Mouse (Mus musculus) layer of hippocampus, adult 9-10 months (tissue): ENCODE measurements around the gene Slc35g1.
A peak's percentile ranks its signal among the peaks of the same experiment; 100 is the strongest.
"Not testable (repeated sequence)": the region's sequence is repeated elsewhere in the genome, so short reads cannot be mapped to it uniquely, and the experiment has no call there.

Source experiments
- DNase-seq: peaks from one replicate; pipeline ENCODE4 v3.0.0; 2022; ENCODE audit warnings: low spot score

The Slc35g1 gene

GRCm38 (mm10) chr19:38395701-38396632 lies at the start of gene Slc35g1:
Slc35g1 (plus strand) TSS chr19:38395980.
- no peak for DNase-seq

GRCm38 (mm10) chr19:38348271-38349012 lies 47.3 kb upstream of the Slc35g1 start:
- no peak for DNase-seq

- no peak for DNase-seq
These were observed 46.8 kb upstream of the Slc35g1 start for GRCm38 (mm10) chr19:38349013-38349341.

- DNase-seq: no peak
These were observed 44.6 kb upstream of the Slc35g1 start for GRCm38 (mm10) chr19:38351202-38351601.

GRCm38 (mm10) chr19:38351728-38352127 lies 44.1 kb upstream of the Slc35g1 start:
- no peak for DNase-seq

GRCm38 (mm10) chr19:38352495-38353130 lies 43.2 kb upstream of the Slc35g1 start:
- peak; percentile 70 for DNase-seq

GRCm38 (mm10) chr19:38354279-38354678 lies 41.5 kb upstream of the Slc35g1 start:
- no peak for DNase-seq

GRCm38 (mm10) chr19:38354819-38355360 lies 40.9 kb upstream of the Slc35g1 start:
- DNase-seq: no peak

- DNase-seq: no peak
These were observed 39.5 kb upstream of the Slc35g1 start for GRCm38 (mm10) chr19:38356211-38356828.

GRCm38 (mm10) chr19:38357956-38358623 lies 37.7 kb upstream of the Slc35g1 start:
- DNase-seq: no peak

GRCm38 (mm10) chr19:38359287-38359686 lies 36.5 kb upstream of the Slc35g1 start:
- DNase-seq: no peak

GRCm38 (mm10) chr19:38361850-38362249 lies 33.9 kb upstream of the Slc35g1 start:
- no peak for DNase-seq

GRCm38 (mm10) chr19:38363358-38363757 lies 32.4 kb upstream of the Slc35g1 start:
- no peak for DNase-seq

GRCm38 (mm10) chr19:38363879-38364659 lies 31.7 kb upstream of the Slc35g1 start:
- no peak for DNase-seq

- DNase-seq: no peak
These were observed 30.7 kb upstream of the Slc35g1 start for GRCm38 (mm10) chr19:38364939-38365614.

- DNase-seq: no peak
These were observed 23.2 kb upstream of the Slc35g1 start for GRCm38 (mm10) chr19:38372460-38373102.

GRCm38 (mm10) chr19:38373371-38373770 lies 22.4 kb upstream of the Slc35g1 start:
- no peak for DNase-seq

GRCm38 (mm10) chr19:38383769-38384168 lies 12.0 kb upstream of the Slc35g1 start:
- no peak for DNase-seq

GRCm38 (mm10) chr19:38387021-38387420 lies 8.8 kb upstream of the Slc35g1 start:
- not testable (repeated sequence) for DNase-seq
